Mouse (Mus musculus) embryonic facial prominence, embryonic 12.5 days (tissue): Measurements from ENCODE around the gene Olfr722. TPM values are rescaled to one million over a fixed set of nuclear protein-coding genes. Genes with fewer than 3 reads are reported as not detected.
"Not testable (repeated sequence)": the region's sequence is repeated elsewhere in the genome, so short reads cannot be mapped to it uniquely, and the experiment has no call there.

Source experiments
- ATAC-seq: fragments of 200-750 bp; cut with Nextera tagmentation; 2 replicates; pipeline ENCODE4 v1.8.0; 2017; ENCODE audit not compliant: insufficient number of reproducible peaks, insufficient read depth, low FRiP score, low TSS enrichment
- H3K27ac ChIP-seq: fragments of 300-500 bp; sonication (generic); 2 replicates; pipeline ENCODE4 v1.5.1; 2016; ENCODE audit warnings: mild to moderate bottlenecking
- H3K27me3 ChIP-seq: fragments of 300-500 bp; sonication (generic); 2 replicates; pipeline ENCODE4 v1.6.1; 2016; ENCODE audit warnings: mild to moderate bottlenecking, moderate library complexity
- H3K36me3 ChIP-seq: fragments of 300-500 bp; sonication (generic); 2 replicates; pipeline ENCODE4 v1.6.1; 2016; ENCODE audit warnings: mild to moderate bottlenecking
- H3K4me1 ChIP-seq: fragments of 300-500 bp; sonication (generic); 2 replicates; pipeline ENCODE4 v1.6.1; 2016
- H3K4me2 ChIP-seq: fragments of 300-500 bp; sonication (generic); replicated peaks from 2 replicates; pipeline ENCODE4 v1.6.1; 2016; ENCODE audit warnings: mild to moderate bottlenecking, moderate library complexity
- H3K4me3 ChIP-seq: fragments of 300-500 bp; sonication (generic); 2 replicates; pipeline ENCODE4 v1.5.1; 2016; ENCODE audit warnings: mild to moderate bottlenecking
- H3K9ac ChIP-seq: fragments of 300-500 bp; sonication (generic); 2 replicates; pipeline ENCODE4 v1.6.1; 2016; ENCODE audit warnings: mild to moderate bottlenecking, moderate library complexity
- H3K9me3 ChIP-seq: fragments of 300-500 bp; sonication (generic); 2 replicates; pipeline ENCODE4 v1.6.1; 2016; ENCODE audit warnings: mild to moderate bottlenecking, moderate library complexity
- polyA plus RNA-seq: library from polyadenylated mRNA; unstranded; fragments of >200 nt; fragmentation: Nextera tagmentation; extraction: Ambion mirVana; gene quantifications from 2 replicates; pipeline ENCODE4 v1.2.1, GENCODE M21; 2016

Olfr722 gene
- polyA plus RNA-seq: not detected in 2 replicates

DNA sequence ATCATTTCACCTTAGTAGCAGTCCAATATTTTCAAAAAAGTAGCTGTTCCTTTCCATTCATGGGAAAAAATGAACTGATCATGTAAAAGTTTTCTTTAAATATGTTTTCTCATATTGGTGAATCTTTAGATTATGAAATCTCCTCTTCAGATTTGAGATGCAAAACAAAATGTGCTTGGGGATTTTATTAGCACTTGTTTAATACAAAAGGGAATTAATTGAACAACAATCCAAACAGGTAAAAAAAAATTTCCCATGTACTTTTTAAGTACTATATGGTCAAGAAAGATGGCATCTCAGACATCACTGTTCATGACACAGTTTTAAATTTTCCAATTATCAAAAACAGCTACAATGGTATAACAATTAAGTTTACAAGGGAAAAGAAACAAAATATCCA lies at the start of gene Olfr722:
TSS of gene Olfr722 (minus strand) at position 101 of the 400 bp plus-strand sequence.
- no peak within 1 kb of the TSS for H3K4me2 ChIP-seq
- no peak within 1 kb of the TSS for H3K9ac ChIP-seq
- no peaks in the 10 kb centered on the region for H3K9me3 ChIP-seq
- ATAC-seq: no peak
- H3K36me3 ChIP-seq: no peaks in the 10 kb centered on the region
- H3K27me3 ChIP-seq: no peaks in the 10 kb centered on the region
- no peaks in the 10 kb centered on the region for H3K4me1 ChIP-seq
- no peak within 1 kb of the TSS for H3K27ac ChIP-seq
- H3K4me3 ChIP-seq: no peak within 1 kb of the TSS

DNA sequence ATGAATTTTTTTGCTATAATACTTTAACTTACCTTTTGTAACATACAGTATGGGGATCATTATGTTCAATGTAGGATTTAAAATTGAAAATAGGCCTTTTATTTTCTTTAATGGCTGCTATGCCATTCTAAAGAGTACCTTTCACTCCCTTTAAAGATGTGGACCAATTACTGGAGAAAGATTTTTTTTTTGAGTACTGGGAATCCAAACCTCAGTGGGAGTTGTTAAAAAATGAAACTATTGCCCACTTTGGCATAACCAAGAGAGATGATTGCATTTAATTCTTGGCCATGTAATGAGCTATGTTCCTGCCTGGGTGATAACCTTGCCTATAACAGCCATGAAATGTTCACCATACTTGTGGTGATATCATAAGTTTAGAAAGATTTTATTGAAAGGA lies 29.9 kb upstream of the Olfr722 start, which contains the start of gene Olfr723:
TSS of gene Olfr723 (minus strand) at position 101 of the 400 bp plus-strand sequence.
- not testable (repeated sequence) for H3K36me3 ChIP-seq

DNA sequence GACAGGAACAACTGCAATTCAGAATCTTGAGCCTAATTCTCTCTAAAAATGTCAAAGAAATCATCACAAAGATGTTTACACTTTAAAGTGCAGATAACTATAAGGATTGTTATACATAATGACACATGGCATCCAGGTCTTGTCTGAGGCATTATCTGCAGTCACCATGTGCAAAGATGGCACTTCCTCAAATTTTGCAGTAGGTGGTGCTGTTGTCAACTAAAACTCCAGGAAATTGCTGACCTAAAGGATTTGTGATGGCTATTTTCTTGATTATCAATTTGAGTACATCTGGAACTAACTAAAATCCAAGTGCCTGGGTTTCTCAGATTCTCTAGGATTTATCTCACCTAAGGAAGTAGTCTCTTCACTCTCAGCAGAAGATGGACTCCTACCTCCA lies 41.4 kb downstream of the Olfr722 start:
- no peak overlapping the region for H3K4me3 ChIP-seq
- H3K4me1 ChIP-seq: no peaks in the 10 kb centered on the region
- no peaks in the 10 kb centered on the region for H3K9me3 ChIP-seq
- no peaks in the 10 kb centered on the region for H3K36me3 ChIP-seq
- ATAC-seq: no peak
- H3K27me3 ChIP-seq: no peaks in the 10 kb centered on the region
- no peak overlapping the region for H3K9ac ChIP-seq
- no peak overlapping the region for H3K27ac ChIP-seq
- H3K4me2 ChIP-seq: no peak overlapping the region

More for the DNA sequence above, 29.9 kb upstream of the Olfr722 start, which contains the start of gene Olfr723:
- not testable (repeated sequence) for H3K27ac ChIP-seq, H3K9me3 ChIP-seq, H3K27me3 ChIP-seq, H3K4me2 ChIP-seq, H3K4me1 ChIP-seq, ATAC-seq, H3K4me3 ChIP-seq, H3K9ac ChIP-seq

Other genes starting within 250 kb of the Olfr722 start
- 25.8 and 26.1 TPM in 2 replicates for gene Armh4, start 118.6 kb downstream of the Olfr722 start, polyA plus RNA-seq
- gene Olfr723, start 29.8 kb upstream of the Olfr722 start, polyA plus RNA-seq: not detected in 2 replicates
- gene Olfr724, start 61.3 kb upstream of the Olfr722 start, polyA plus RNA-seq: not detected in 2 replicates
- gene Olfr725, start 138.4 kb upstream of the Olfr722 start, polyA plus RNA-seq: not detected in 2 replicates
- gene Olfr726, start 189.0 kb upstream of the Olfr722 start, polyA plus RNA-seq: not detected in 2 replicates
- not detected in 2 replicates for gene Olfr727, start 221.2 kb upstream of the Olfr722 start, polyA plus RNA-seq
- gene Olfr728, start 240.7 kb upstream of the Olfr722 start, polyA plus RNA-seq: not detected in 2 replicates